Mouse (Mus musculus) adrenal gland, postnatal 25 days (tissue): Measurements from ENCODE around the gene Traf2. TPM values are rescaled to one million over a fixed set of nuclear protein-coding genes. Genes with fewer than 3 reads are reported as not detected.
A peak's percentile ranks its signal among the peaks of the same experiment; 100 is the strongest.

ENCODE experiments used
- DNase-seq: peaks from one replicate; pipeline ENCODE4 v3.0.0; 2021; ENCODE audit warnings: mixed read lengths
- long read RNA-seq: library from polyadenylated mRNA; stranded (forward); transcript quantifications from one replicate; pipeline ENCODE4 v2.0.0, GENCODE M21; 2021
- total RNA-seq: library from RNA; stranded (reverse); gene quantifications from 2 replicates; pipeline ENCODE4 v1.2.3, GENCODE M21; 2021

Gene Traf2
- 29.2 and 30.2 TPM in 2 replicates for total RNA-seq
- long read RNA-seq, transcript Traf2-202 (11 exons, 2,151 nt): minor isoform, 7 of 56 reads
- long read RNA-seq, transcript Traf2-201 (11 exons, 3,044 nt): major isoform, 36 of 56 reads
- long read RNA-seq, partial matches to known transcripts: 11 of 56 reads
- long read RNA-seq, other reads (novel, unspliced or antisense): 2 of 56 reads

DNA sequence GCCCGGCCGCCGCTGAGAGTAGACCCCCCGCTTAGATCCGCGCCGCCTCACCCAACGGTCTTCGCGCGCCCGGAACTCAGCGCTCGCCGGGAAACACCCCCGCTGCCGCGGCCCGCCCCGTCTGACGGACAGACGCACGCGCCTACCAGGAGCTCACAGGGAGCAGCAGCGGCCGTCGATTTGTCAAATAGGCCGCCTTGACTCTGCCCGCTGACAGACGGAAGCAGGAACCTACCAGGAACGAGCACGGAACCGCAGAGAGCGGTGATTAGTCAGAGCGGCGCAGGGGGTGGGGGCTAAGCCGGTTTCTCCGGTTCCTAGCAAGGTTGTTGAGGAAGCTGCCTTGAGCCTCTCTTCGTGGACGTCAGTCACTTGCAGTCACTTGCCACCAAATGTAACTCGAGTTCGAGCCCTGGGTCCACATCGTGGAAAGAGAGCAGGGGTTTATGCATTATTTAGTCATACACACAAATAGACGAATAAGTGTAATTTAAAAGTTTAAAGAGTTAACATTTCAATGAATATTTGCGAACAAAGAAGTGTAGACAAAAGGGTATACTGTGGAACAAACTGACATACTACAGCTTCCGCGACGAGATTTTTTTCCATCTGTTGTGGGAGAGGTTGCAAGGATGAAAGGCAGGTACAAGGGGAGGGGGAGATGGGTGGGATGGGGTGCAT, at the start of gene Traf2:
Gene Traf2 (minus strand): TSS at position 130 of the 681 bp plus-strand sequence.
- DNase-seq: peak; percentile 98

GRCm38 (mm10) chr2:25591863-25592262, 45.1 kb upstream of the Traf2 start:
- DNase-seq: no peak

DNA sequence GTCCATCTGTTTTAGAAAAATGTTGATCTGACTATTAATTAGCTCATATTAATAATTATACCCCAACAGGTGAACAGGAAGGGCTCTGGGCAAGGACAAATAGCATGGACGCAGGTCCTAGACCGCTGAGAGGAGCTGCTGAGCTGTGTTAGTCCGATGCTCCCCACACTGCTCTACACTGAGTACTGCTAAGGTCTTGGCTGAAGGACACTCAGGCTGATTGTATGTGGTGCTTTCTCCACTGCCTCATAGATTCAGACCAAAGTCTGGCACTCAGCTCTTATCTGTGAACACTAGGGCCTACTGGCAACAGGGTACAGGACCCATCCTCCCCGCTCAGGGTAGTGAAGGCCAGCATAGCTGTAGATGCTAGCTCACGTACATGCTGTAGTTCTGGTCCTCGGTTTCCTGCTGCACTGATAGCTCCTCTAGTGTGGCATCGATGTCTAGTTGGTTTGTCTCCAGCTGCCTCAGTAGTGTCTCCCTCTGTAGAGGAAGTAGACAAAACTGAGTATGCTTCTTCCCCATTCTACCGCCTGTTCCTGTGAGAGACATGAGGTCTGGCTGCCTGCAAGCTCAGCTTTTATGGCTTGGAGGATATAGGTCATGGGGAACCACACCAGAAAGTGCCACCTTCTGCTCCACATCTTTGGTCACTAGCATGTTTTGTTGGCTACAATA, 41.6 kb upstream of the Traf2 start:
- DNase-seq: no peak

DNA sequence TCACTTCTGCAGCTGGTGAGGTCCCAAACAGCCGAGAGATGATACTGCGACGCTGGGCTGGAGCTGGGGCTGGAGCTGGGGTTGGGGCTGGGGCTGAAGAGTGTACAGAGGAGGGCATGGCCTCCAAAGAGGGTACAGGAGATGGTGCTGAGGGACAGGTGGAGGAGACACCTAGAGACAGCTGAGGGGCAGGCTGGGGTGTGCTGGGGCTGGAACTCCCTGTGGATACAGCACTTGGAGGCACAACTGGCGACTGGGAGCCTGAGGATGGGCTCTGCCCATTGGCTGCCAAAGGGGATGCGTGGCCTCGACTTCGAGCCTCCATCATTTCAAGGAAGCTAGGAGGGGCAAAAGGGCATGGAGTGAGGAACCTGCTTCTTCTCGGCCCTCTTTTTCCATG, 40.5 kb upstream of the Traf2 start:
- DNase-seq: no peak

GRCm38 (mm10) chr2:25585601-25586000, 38.9 kb upstream of the Traf2 start:
- no peak for DNase-seq

GRCm38 (mm10) chr2:25584856-25585255, 38.1 kb upstream of the Traf2 start:
- DNase-seq: no peak

- DNase-seq: no peak
Observed at GRCm38 (mm10) chr2:25584152-25584551, 37.4 kb upstream of the Traf2 start.

- DNase-seq: no peak
Observed at GRCm38 (mm10) chr2:25583571-25583970, 36.8 kb upstream of the Traf2 start.

DNA sequence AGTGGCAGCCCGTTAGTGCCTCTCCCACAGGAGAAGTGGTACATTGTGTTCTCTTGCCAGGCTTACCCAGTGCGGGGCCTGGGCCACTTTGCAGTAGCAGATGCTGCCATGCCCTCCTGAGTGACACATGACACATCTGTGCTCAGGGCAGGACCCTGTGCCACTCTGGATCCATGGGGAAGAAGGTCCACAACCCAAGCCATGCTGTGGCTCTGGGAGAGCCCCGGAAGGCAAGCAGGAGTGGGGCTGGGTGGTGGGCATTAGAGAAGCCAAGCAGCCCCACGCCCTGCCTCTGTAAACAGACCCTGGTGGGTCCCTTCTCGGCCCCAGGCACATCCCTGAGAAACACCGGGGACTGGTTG, 36.4 kb upstream of the Traf2 start:
- no peak for DNase-seq

GRCm38 (mm10) chr2:25582466-25583119, 35.9 kb upstream of the Traf2 start:
- DNase-seq: no peak

DNA sequence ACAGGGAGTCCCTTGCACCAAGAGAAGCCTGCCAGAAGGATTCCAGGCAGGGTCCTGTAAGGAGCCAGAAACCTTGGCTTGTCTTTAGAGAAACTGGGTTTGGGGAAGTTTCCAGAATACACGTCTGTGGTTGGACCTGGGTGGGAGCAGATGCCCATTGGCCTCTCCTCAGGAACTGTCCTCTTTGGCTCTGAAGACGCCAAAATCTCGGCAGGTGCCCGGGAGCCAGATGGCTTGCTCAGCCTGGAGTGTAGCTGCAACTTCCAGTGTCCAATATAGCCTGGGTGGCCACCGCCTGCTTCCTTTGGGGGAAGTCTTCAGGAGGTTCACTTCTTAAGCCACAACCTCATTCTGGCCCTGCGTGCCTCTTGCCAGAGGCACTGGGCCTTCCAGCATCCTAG, 35.2 kb upstream of the Traf2 start:
- DNase-seq: no peak

DNA sequence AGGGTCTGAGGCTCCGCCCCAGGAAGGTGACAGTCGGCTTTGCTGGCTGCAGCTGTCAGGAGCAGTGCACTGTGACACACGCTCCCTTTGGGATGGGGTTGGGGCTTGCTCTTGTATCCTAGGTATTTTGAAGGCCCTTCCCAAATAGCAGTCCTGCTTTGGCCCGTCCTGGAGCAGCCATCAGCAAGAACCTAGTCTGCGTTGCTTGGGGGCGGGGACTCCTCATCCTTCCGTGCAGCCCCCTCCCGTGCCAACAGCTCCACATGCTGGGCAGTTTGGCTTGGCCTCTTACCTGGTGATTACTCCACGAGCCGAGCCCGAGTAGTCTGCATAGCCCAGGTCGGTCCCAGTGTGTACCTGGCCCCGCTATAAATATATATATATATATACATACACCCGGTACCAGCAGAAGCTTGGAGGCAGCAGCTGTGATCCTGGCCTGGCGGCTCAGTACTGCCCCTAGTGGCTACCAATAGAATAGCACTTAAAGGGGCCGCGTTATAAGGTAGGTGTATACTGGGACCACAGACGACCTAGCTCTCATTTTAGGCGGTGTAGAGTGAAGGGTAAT, 34.6 kb upstream of the Traf2 start, which contains the start of gene Ajm1:
Gene Ajm1 (minus strand): TSS at position 464 of the 571 bp plus-strand sequence.
- no peak for DNase-seq

- no peak for DNase-seq
Observed at GRCm38 (mm10) chr2:25580621-25581101, 33.9 kb upstream of the Traf2 start.

- no peak for DNase-seq
Observed at GRCm38 (mm10) chr2:25579737-25580460, 33.2 kb upstream of the Traf2 start.

GRCm38 (mm10) chr2:25578796-25579736, 32.3 kb upstream of the Traf2 start:
- DNase-seq: no peak

GRCm38 (mm10) chr2:25577951-25578795, 31.4 kb upstream of the Traf2 start:
- DNase-seq: no peak

DNA sequence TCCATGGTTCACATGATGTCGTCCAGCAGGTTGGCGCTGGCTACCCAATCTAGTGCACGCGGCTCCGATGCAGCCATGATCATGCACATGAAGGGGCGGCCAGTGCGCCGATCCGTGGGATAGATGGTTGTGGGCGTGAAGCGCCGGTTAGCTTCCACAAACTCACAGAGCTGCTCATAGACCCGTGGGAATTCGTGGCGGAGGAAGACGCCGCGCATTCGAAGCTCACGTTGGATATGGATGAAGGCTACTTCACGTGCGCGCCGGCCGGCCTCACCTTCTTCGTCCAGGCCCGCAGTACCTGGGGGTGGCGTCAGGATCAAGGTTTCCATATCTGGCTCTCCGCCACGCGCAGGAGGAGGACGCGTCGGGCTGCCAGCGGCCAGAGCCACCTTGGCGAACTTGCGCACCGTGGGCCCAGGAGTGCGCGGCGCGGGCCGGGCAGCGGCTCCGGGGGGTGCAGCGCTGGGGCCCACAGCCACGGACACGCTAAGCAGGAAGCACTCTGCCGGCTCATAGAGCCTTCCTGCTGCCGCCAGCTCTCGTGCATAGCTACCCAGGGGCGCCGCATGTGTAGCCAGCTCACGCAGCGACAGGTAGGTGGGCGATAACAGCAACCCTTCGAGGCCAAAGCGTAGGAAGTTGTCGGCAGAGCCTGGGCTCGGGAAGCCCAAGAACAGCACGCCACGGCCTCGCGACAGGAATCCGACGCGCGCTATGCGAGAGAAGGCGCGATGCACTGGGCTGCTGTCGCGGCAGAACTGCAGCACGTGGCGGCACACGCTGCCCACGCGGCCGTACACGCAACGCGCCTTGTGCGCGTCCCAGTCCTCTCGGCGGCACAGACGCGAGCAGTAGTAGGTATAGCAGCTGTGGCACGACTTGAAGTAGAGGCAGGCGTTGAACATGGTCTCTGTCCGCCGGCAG, 30.5 kb upstream of the Traf2 start:
- no peak for DNase-seq

DNA sequence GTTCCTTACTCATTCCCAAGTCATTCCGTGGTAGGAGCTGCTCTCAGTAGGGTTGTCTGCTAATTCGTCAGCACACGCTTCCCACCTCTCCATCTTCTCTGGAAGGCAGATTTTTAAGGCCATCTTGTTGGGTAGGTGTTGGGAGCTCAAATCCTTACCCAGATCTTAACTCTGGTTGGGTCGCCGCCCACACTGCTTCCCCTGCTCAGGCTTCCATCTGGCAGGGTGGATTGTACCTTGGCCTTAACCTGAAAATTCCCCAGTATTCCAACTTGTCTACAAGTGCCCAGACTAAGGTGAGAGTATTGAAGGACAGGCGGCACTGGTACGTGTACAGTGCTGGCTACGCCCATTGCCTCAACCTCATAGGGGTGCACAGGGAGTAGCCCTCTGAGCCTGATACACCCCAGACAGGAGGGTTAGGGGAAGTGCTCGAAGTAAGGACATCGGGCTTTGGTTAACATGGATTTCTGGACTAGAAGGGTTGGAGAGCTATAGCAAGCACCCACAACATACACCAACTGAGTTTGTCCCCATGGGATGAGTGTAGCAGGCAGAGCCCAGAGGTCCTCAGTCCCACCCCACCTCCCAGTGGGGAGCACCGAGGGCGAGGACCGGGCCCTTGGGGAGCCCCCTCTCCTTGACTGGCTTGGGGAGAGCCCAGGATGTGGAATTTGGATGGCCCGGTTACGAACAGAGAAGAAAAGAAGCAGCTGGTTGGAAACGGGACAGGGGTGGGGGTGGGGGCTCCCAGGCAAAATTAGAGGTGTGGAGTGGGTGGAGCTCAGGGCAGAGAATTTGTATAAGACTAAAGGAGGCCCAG, 29.5 kb upstream of the Traf2 start:
- no peak for DNase-seq
